Mouse (Mus musculus): ENCODE measurements at regions not wholly inside any gene's neighbourhood (a gene's known extent, or its start where the extent isn't known, plus 50 kb on each side); places are given as distances from the start of the nearest gene placed in this dataset.
A peak's percentile ranks its signal among the peaks of the same experiment; 100 is the strongest.
"Not testable (repeated sequence)": the region's sequence is repeated elsewhere in the genome, so short reads cannot be mapped to it uniquely, and the experiment has no call there.

DNA sequence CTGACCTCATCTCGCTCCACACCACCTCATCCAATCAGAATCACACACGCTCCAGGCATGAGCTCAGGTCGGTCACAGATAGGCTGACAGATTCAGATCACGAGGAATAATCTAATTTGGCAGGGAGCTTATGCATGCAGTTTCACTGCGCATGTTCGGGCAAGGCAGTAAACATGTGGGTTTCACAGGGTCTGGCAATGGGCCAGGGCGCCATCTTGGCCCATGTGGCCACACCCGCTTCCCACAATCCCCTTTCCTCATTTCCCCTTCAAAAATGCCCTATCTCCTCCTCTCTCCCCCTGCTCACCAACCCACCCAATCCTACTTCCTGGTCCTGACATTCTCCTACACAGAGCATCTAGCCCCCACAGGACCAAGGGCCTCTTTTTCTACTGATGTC, 127.2 kb upstream of the Tdrd3 start:
- not testable (repeated sequence) for H3K4me1 ChIP-seq (ENCODE audit: control insufficient read depth, insufficient read depth, low read length); DNase-seq (ENCODE audit: low spot score); H3K4me2 ChIP-seq (ENCODE audit: low read depth, low read length); H3K27me3 ChIP-seq (replicated peaks; ENCODE audit: control insufficient read depth, insufficient read depth, low read length); H3K9ac ChIP-seq (ENCODE audit: low read depth, low read length); H3K9me3 ChIP-seq (ENCODE audit: control insufficient read depth, low read length); H3K27ac ChIP-seq (replicated peaks; ENCODE audit: low read depth, low read length); H3K36me3 ChIP-seq (ENCODE audit: control insufficient read depth, insufficient read depth, low read length); ATAC-seq (ENCODE audit: low read depth); H3K4me3 ChIP-seq (ENCODE audit: low read depth, low read length)
- WGBS, result 88% methylated on average over 8 of the region's 8 CpGs

DNA sequence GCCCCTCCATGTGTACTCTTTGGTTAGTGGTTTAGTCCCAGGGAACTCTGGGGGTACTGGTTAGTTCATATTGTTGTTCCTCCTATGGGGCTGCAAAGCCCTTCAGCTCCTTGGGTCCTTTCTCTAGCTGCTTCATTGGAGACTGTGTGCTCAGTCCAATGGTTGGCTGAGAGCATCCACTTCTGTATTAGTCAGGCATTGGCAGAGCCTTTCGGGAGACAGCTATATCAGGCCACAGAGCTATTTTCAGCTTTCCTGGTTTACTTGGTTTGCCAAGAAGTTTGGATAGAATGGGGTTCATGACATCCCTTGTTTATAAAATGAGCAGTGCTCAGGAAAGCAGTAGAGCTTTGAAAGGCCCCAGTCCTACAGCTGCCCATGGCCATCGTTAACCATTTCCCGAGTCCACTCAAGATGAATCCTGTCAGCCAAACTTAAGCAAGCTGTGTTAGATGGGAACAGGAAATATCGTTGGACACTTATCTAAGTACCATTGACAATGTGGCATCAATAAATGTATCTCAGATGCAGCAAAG, 126.7 kb upstream of the Tdrd3 start:
- ATAC-seq (ENCODE audit: low read depth) (no peak), DNase-seq (ENCODE audit: low spot score) (no peak)
- Histone ChIP-seq H3K4me3 (ENCODE audit: low read depth, low read length) (no peak overlapping the region), H3K9me3 (ENCODE audit: control insufficient read depth, low read length) (0 out of 2 replicates have a peak, but pooled peaks cover 3% of the 10 kb centered on the region), H3K4me1 (ENCODE audit: control insufficient read depth, insufficient read depth, low read length) (no peaks in the 10 kb centered on the region), H3K27me3 (replicated peaks; ENCODE audit: control insufficient read depth, insufficient read depth, low read length) (no peaks in the 10 kb centered on the region), H3K36me3 (ENCODE audit: control insufficient read depth, insufficient read depth, low read length) (no peaks in the 10 kb centered on the region), H3K4me2 (ENCODE audit: low read depth, low read length) (no peak overlapping the region), H3K9ac (ENCODE audit: low read depth, low read length) (no peak overlapping the region), H3K27ac (replicated peaks; ENCODE audit: low read depth, low read length) (no peak overlapping the region)
- 85% methylated on average over 4 of the region's 4 CpGs for WGBS

DNA sequence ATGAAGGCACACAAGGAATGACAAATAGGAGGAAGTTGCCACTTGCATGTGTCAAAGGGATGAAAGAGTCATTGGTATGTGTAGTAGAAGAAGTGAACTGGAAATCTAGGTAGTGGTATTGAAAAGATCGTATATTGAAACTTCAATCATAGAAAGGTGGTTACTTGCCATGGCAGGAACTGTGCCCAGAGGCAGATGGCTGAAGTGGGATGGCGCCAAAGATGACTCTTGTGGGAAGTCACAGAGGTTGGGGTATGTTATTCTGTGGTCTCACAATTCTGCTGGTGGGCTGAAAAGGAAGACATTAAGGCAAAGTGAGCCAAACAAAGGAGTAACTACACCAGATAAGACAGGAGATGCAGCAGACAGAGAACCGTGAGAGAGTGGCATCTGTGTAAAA, 121.2 kb upstream of the Tdrd3 start:
- H3K27me3 ChIP-seq (replicated peaks; ENCODE audit: control insufficient read depth, insufficient read depth, low read length), result no peaks in the 10 kb centered on the region
- DNase-seq (ENCODE audit: low spot score) (no peak), ATAC-seq (ENCODE audit: low read depth) (no peak)
- no peak overlapping the region for H3K4me2 ChIP-seq (ENCODE audit: low read depth, low read length)
- H3K27ac ChIP-seq (replicated peaks; ENCODE audit: low read depth, low read length), result no peak overlapping the region
- H3K36me3 ChIP-seq (ENCODE audit: control insufficient read depth, insufficient read depth, low read length), result no peaks in the 10 kb centered on the region
- 84% methylated on average over 3 of the region's 3 CpGs for WGBS
- no peak overlapping the region for H3K9ac ChIP-seq (ENCODE audit: low read depth, low read length)
- H3K4me1 ChIP-seq (ENCODE audit: control insufficient read depth, insufficient read depth, low read length), result no peaks in the 10 kb centered on the region
- no peaks in the 10 kb centered on the region for H3K9me3 ChIP-seq (ENCODE audit: control insufficient read depth, low read length)
- H3K4me3 ChIP-seq (ENCODE audit: low read depth, low read length), result no peak overlapping the region

DNA sequence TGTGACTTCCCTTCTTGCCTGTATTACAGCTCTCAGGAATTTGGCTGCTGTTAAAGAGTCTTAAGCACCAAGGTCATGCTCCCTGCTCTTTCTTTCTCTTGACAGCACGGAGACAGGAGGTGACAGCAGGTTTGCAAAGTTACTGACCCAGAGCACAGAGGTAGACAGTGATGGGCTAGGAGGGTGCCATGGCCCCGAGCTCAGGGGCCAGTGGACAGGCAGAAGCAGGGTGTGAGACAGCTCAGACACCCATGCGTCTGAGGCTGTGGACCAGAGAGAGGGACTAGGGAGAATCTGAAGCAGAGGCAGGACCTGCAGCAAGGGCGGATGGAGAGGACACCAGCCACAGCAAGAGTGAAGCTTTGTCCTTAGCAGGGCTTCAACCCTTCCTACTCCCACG, 119.3 kb upstream of the Tdrd3 start:
- no peaks in the 10 kb centered on the region for H3K4me1 ChIP-seq (ENCODE audit: control insufficient read depth, insufficient read depth, low read length)
- DNase-seq (ENCODE audit: low spot score) (no peak), ATAC-seq (ENCODE audit: low read depth) (no peak)
- no peaks in the 10 kb centered on the region for H3K36me3 ChIP-seq (ENCODE audit: control insufficient read depth, insufficient read depth, low read length)
- no peak overlapping the region for H3K27ac ChIP-seq (replicated peaks; ENCODE audit: low read depth, low read length)
- H3K4me2 ChIP-seq (ENCODE audit: low read depth, low read length), result no peak overlapping the region
- WGBS, result 43% methylated on average over 5 of the region's 5 CpGs
- H3K9ac ChIP-seq (ENCODE audit: low read depth, low read length), result no peak overlapping the region
- H3K27me3 ChIP-seq (replicated peaks; ENCODE audit: control insufficient read depth, insufficient read depth, low read length), result no peaks in the 10 kb centered on the region
- H3K4me3 ChIP-seq (ENCODE audit: low read depth, low read length), result no peak overlapping the region
- H3K9me3 ChIP-seq (ENCODE audit: control insufficient read depth, low read length), result no peaks in the 10 kb centered on the region

DNA sequence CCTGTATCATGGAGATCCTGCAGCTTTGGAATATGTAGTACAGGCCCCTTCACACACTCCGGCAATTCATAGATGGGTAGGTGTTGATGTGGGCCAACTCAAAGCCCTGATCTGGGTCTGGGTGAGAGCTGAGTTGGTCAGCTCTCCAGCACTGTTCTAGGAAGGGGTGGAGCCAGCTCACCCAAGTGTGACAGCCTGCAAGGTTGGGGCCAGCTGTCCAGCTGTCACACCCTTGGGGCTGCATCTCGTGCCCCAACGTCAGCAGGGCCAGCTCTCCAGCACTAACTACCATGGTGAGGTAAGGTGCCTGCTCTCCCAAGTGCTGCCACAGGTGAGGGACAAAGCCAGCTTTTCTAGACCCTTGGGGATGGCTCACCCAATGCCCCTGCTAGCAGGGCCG, 115.6 kb upstream of the Tdrd3 start:
- WGBS, result 66% methylated on average over 4 of the region's 4 CpGs
- no peaks in the 10 kb centered on the region for H3K36me3 ChIP-seq (ENCODE audit: control insufficient read depth, insufficient read depth, low read length)
- ATAC-seq (ENCODE audit: low read depth), result no peak
- H3K4me3 ChIP-seq (ENCODE audit: low read depth, low read length), result no peak overlapping the region
- H3K9me3 ChIP-seq (ENCODE audit: control insufficient read depth, low read length), result no peaks in the 10 kb centered on the region
- DNase-seq (ENCODE audit: low spot score), result no peak
- no peak overlapping the region for H3K9ac ChIP-seq (ENCODE audit: low read depth, low read length)
- H3K4me1 ChIP-seq (ENCODE audit: control insufficient read depth, insufficient read depth, low read length), result no peaks in the 10 kb centered on the region
- no peak overlapping the region for H3K27ac ChIP-seq (replicated peaks; ENCODE audit: low read depth, low read length)
- no peak overlapping the region for H3K4me2 ChIP-seq (ENCODE audit: low read depth, low read length)
- no peaks in the 10 kb centered on the region for H3K27me3 ChIP-seq (replicated peaks; ENCODE audit: control insufficient read depth, insufficient read depth, low read length)

DNA sequence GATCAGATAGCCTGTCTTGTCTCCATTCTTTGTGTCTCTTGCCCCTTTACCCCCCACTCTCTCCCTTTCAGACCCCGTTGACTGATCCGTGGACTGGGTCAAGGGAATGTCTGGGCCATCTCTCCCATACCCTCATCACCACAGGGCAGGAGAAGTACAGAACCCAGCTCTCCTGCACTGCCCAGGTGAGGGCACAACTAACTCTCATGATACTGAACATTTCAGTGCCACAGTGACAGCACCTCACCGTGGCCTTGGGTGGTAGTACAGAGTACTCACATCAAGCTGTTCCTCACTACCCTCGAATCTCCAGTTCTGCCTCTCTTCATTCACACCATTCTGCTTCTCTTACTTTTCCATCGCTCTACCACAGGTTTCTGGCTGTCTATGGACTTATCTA, 114.9 kb upstream of the Tdrd3 start:
- Histone ChIP-seq H3K27ac (replicated peaks; ENCODE audit: low read depth, low read length) (no peak overlapping the region), H3K9ac (ENCODE audit: low read depth, low read length) (no peak overlapping the region), H3K27me3 (replicated peaks; ENCODE audit: control insufficient read depth, insufficient read depth, low read length) (no peaks in the 10 kb centered on the region), H3K36me3 (ENCODE audit: control insufficient read depth, insufficient read depth, low read length) (no peaks in the 10 kb centered on the region), H3K4me3 (ENCODE audit: low read depth, low read length) (no peak overlapping the region), H3K4me2 (ENCODE audit: low read depth, low read length) (no peak overlapping the region), H3K4me1 (ENCODE audit: control insufficient read depth, insufficient read depth, low read length) (no peaks in the 10 kb centered on the region), H3K9me3 (ENCODE audit: control insufficient read depth, low read length) (no peaks in the 10 kb centered on the region)
- ATAC-seq (ENCODE audit: low read depth), result no peak
- no peak for DNase-seq (ENCODE audit: low spot score)
- 86% methylated on average over 5 of the region's 5 CpGs for WGBS

DNA sequence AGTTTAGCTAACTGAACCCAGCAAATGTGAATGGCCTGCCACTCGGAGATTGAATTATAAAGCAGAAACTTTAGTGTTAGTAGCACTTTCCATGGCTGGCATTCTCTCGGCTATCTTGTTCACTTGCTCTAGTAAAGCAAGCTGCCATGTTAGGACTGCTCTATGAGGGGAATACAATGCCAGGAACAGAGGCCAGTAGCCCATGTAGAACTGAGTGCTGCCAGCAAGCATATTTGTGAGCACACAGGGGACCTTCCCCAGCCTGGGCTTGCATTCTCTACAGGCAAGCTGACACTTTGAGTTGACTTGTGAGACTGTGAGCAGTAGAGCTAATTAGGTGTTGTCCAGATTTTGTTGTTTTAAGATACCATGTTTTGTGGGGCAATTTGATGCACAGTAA, 111.0 kb upstream of the Tdrd3 start:
- Histone ChIP-seq H3K4me1 (ENCODE audit: control insufficient read depth, insufficient read depth, low read length) (no peaks in the 10 kb centered on the region), H3K9me3 (ENCODE audit: control insufficient read depth, low read length) (no peaks in the 10 kb centered on the region), H3K27me3 (replicated peaks; ENCODE audit: control insufficient read depth, insufficient read depth, low read length) (no peaks in the 10 kb centered on the region), H3K9ac (ENCODE audit: low read depth, low read length) (no peak overlapping the region), H3K27ac (replicated peaks; ENCODE audit: low read depth, low read length) (no peak overlapping the region), H3K4me3 (ENCODE audit: low read depth, low read length) (no peak overlapping the region), H3K36me3 (ENCODE audit: control insufficient read depth, insufficient read depth, low read length) (no peaks in the 10 kb centered on the region), H3K4me2 (ENCODE audit: low read depth, low read length) (no peak overlapping the region)
- WGBS, result 80% methylated on average over 2 of the region's 2 CpGs
- no peak for DNase-seq (ENCODE audit: low spot score)
- no peak for ATAC-seq (ENCODE audit: low read depth)

DNA sequence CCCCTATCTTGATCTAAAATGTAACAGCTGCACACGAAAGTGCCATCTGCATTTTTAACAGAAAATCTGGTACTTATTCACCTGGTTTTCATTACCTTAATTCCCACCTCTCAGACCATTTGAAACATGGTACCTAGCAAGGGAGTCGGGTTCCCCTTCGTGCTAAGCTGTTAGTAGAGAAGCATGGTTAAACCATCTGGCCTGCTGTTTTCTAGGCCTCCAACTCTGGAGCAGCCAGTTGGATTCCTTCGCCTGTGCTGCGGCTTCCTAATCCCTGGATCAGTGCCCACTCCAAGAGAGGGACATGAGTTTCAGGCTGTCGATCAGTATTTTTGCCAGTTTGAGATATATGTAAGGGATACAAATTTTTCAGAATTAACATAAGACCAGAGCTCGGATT, 110.4 kb upstream of the Tdrd3 start:
- peak; percentile 82 for DNase-seq (ENCODE audit: low spot score)
- ATAC-seq (ENCODE audit: low read depth), result peak; percentile 65
- Histone ChIP-seq H3K27ac (replicated peaks; ENCODE audit: low read depth, low read length) (no peak overlapping the region), H3K9ac (ENCODE audit: low read depth, low read length) (no peak overlapping the region), H3K4me1 (ENCODE audit: control insufficient read depth, insufficient read depth, low read length) (no peaks in the 10 kb centered on the region), H3K4me3 (ENCODE audit: low read depth, low read length) (no peak overlapping the region), H3K27me3 (replicated peaks; ENCODE audit: control insufficient read depth, insufficient read depth, low read length) (no peaks in the 10 kb centered on the region), H3K4me2 (ENCODE audit: low read depth, low read length) (no peak overlapping the region), H3K36me3 (ENCODE audit: control insufficient read depth, insufficient read depth, low read length) (no peaks in the 10 kb centered on the region), H3K9me3 (ENCODE audit: control insufficient read depth, low read length) (no peaks in the 10 kb centered on the region)
- 34% methylated on average over 7 of the region's 7 CpGs for WGBS

DNA sequence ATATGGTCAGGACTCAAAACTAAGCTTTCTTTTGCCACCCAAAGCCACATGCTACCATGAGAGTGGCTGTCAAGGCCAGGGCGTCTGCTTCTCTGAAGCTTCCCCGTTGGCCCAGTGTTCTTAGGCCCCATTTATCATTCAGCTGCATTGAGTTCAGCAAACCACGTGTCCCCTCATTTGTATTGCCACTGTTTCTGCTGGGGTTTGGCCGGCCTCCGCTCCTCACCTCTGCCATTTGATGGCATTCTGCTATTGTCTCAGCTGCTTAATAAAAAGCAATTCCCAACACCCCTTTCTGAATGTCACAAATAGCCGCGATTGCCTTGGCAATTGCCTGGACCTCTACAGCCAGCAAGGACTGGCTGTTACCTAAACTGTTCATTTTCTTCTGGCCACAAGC, 108.4 kb upstream of the Tdrd3 start:
- Histone ChIP-seq H3K4me3 (ENCODE audit: low read depth, low read length) (no peak overlapping the region), H3K27ac (replicated peaks; ENCODE audit: low read depth, low read length) (no peak overlapping the region), H3K27me3 (replicated peaks; ENCODE audit: control insufficient read depth, insufficient read depth, low read length) (no peaks in the 10 kb centered on the region), H3K4me2 (ENCODE audit: low read depth, low read length) (no peak overlapping the region), H3K9ac (ENCODE audit: low read depth, low read length) (no peak overlapping the region), H3K4me1 (ENCODE audit: control insufficient read depth, insufficient read depth, low read length) (no peaks in the 10 kb centered on the region), H3K36me3 (ENCODE audit: control insufficient read depth, insufficient read depth, low read length) (no peaks in the 10 kb centered on the region), H3K9me3 (ENCODE audit: control insufficient read depth, low read length) (no peaks in the 10 kb centered on the region)
- WGBS, result 86% methylated on average over 7 of the region's 7 CpGs
- DNase-seq (ENCODE audit: low spot score) (no peak), ATAC-seq (ENCODE audit: low read depth) (no peak)
